Mouse (Mus musculus) liver, embryonic 14.5 days (tissue): Measurements from ENCODE around the gene Rreb1.

Source experiments
- CTCF ChIP-seq: IDR thresholded peaks from 2 replicates; pipeline ENCODE4 v1.5.1; 2016; ENCODE audit warnings: antibody characterized with exemption, low read depth, control low read depth
- EP300 ChIP-seq: IDR thresholded peaks from 2 replicates; pipeline ENCODE4 v1.6.1; 2016; ENCODE audit warnings: antibody characterized with exemption, low read depth

DNA sequence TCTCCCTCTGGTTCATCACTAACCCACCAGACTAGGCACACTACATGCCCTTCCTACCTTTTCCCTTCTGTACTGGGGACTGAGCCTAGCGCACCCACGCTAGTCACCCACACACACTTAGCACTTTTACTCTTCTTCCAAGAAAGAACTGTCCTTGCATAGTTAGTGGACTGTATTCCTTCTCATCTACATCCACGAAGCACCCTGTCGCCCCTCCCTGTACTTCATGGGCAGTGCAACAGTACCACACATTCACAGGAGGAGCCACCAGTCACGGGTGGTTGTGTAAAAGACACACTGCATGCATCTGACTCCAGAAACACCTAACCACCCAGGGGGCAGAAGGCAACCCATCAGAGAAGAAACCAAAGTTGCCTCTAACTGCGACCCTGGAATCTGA, 195.8 kb downstream of the Rreb1 start:
- no peak for TF ChIP-seq CTCF
- TF ChIP-seq EP300, result no peak
